Mouse (Mus musculus): ENCODE results near the gene Gm5485.

Gene Gm5485

DNA sequence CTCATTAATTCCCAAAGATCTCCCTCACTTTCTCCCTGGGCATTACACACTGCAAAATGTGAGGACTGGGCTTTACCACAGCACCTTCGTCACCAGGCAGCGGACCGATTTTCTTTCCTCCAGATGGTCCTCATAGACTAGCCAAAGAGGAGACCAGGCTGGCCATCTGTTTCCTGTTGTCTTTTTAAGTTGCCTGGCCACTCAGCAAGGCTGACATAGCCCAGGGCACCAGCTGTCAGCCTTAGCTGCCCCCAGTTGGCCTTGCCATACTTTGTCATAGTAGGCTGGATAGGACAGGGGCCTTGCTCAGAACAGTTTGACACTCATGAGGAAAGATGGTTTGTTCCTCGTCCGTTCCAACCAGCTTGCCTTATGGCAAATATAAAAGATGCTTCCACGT lies 39.8 kb downstream of the Gm5485 start:
- DNase-seq (ENCODE audit: low spot score), result no peak

DNA sequence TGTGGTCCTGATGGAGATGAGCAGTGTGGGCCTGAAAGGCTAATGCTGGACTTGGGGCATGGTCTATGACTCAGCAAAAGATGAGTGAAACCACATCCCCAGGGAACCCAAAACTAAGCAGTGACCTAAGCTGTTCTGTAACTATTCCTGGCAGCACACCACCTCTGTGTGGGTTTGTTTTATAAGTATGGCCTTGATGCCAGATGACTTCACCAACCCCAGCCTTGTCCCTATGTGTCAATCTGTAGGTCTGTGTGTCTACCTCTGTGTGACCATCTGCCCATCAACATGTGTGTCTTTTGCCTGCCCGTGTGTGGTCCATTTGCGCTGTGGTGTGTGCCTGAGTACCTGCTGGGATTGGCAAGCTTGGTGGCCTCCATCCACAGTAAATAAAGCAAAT lies 44.1 kb downstream of the Gm5485 start:
- no peak for DNase-seq (ENCODE audit: low spot score)

GRCm38 (mm10) chr16:48366801-48367200 lies 45.4 kb downstream of the Gm5485 start:
- DNase-seq (ENCODE audit: low spot score), result no peak

DNA sequence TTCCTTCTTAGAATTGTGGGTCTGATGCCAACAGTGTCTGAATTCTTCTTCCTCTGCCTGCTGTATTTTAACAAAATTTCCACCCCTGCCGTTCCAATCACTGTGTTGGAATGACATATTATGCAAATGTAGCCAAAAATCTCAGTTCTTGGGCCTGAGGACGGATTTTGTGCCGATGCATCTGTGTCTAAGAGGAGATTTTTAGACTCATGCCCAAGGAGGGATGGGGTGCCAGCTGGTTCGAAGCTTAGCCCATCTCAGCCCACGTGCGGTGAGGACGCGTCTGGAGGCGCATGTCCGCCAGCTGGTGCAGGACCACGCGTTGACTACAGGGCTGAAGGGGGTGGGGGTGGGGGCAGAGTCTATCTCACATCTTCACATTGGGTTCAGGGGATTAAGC lies 51.3 kb downstream of the Gm5485 start:
- DNase-seq (ENCODE audit: low spot score), result no peak

DNA sequence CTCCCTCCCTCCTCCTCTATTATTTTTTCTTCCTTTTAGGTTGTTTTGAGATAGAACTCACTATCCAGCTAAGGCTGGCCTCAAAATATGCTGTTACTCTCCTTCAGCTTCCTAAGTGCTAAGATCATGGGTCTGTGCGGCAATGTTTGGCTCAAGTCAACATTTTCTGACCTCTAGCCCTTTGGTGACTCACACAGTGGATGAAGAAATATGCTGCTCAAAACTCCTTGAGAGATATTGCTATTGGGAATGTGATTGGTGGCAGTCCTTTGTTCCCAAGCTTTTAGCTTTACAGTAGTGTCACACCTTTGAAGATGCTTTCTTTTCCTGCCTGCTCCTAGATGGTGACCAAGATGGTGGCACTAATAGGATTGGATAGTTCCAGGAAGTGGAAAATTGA lies 55.8 kb downstream of the Gm5485 start:
- DNase-seq (ENCODE audit: low spot score), result no peak

GRCm38 (mm10) chr16:48355716-48356115 lies 56.5 kb downstream of the Gm5485 start:
- no peak for DNase-seq (ENCODE audit: low spot score)

Measured in spleen, adult 12 weeks (tissue).